Mouse (Mus musculus): ENCODE data around the gene Btbd35f18. TPM values are rescaled to one million over a fixed set of nuclear protein-coding genes. Genes with fewer than 3 reads are reported as not detected.
"Not testable (repeated sequence)": the region's sequence is repeated elsewhere in the genome, so short reads cannot be mapped to it uniquely, and the experiment has no call there.

The Btbd35f18 gene
- not detected in 2 replicates for total RNA-seq (2014; rRNA removed)
- not detected in 2 replicates for polyA plus RNA-seq (2015; fragmentation: Nextera tagmentation; extraction: Ambion mirVana)

DNA sequence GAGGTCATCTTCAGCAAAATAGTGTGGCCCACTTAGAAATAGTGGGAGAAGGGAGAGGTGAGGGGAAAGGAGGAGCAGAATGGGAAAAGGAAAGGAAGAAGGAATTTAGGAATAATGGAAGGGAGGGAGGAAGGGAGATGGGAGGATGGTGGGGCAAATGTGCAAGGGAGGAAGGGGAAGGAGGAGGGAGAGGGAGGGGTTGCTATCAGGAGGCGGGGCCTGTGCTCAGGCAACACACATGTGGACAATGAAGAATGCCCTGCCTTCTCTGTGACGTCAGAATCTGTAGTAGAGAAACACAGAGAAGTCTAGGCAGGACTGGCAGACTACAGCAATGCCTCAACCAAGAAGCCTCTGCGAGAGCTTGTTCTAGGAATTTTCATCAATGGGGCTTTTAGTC, at the start of gene Btbd35f18:
Gene Btbd35f18 (plus strand): TSS at position 301 of the 400 bp plus-strand sequence.
- H3K9ac ChIP-seq (replicated peaks; ENCODE audit: low read length, poor library complexity, severe bottlenecking); ATAC-seq (ENCODE audit: low FRiP score); DNase-seq (ENCODE audit: low spot score); H3K4me3 ChIP-seq (ENCODE audit: low read depth, low read length); H3K36me3 ChIP-seq (ENCODE audit: insufficient read depth, low read length); H3K9me3 ChIP-seq (ENCODE audit: low read length); H3K27me3 ChIP-seq (ENCODE audit: insufficient read depth, low read length); H3K4me2 ChIP-seq (ENCODE audit: low read depth, low read length, poor library complexity, severe bottlenecking); H3K4me1 ChIP-seq (ENCODE audit: insufficient read depth, low read length); H3K27ac ChIP-seq (ENCODE audit: low read depth, low read length): not testable (repeated sequence)
- no CpG with 5 or more reads among the region's 3 CpGs for WGBS

Other genes starting within 250 kb of the Btbd35f18 start
- gene Btbd35f10, start 52.7 kb downstream of the Btbd35f18 start, total RNA-seq (2014; rRNA removed): not detected in 2 replicates
- gene Btbd35f10, start 52.7 kb downstream of the Btbd35f18 start, polyA plus RNA-seq (2015; fragmentation: Nextera tagmentation; extraction: Ambion mirVana): not detected in 2 replicates

Data from midbrain, postnatal 0 days (tissue).